Mouse (Mus musculus) retina, embryonic 14.5 days (tissue): ENCODE results near the gene Lect2.

Experiments
- DNase-seq: peaks from one replicate; pipeline ENCODE4 v3.0.0-alpha.2; 2015; ENCODE audit warnings: low spot score

The Lect2 gene

GRCm38 (mm10) chr13:56555957-56556356 is 7.7 kb upstream of the Lect2 start:
- peak; percentile 74 for DNase-seq

GRCm38 (mm10) chr13:56554409-56554808 is 6.1 kb upstream of the Lect2 start:
- DNase-seq, result peak; percentile 80

GRCm38 (mm10) chr13:56553923-56554322 is 5.6 kb upstream of the Lect2 start:
- no peak for DNase-seq

- no peak for DNase-seq
These were observed 3.4 kb upstream of the Lect2 start for GRCm38 (mm10) chr13:56551661-56552060.

- no peak for DNase-seq
These were observed 2.3 kb upstream of the Lect2 start for GRCm38 (mm10) chr13:56550574-56550973.

- DNase-seq, result no peak
These were observed 1.1 kb upstream of the Lect2 start for GRCm38 (mm10) chr13:56549364-56549763.

GRCm38 (mm10) chr13:56544956-56545355 is 3.3 kb downstream of the Lect2 start:
- DNase-seq, result no peak

GRCm38 (mm10) chr13:56543805-56544204 is 4.5 kb downstream of the Lect2 start:
- DNase-seq, result no peak

- DNase-seq, result no peak
These were observed 8.5 kb downstream of the Lect2 start for GRCm38 (mm10) chr13:56539846-56540245.

GRCm38 (mm10) chr13:56537026-56537425 is 11.3 kb downstream of the Lect2 start:
- DNase-seq, result no peak

- no peak for DNase-seq
These were observed 12.7 kb downstream of the Lect2 start for GRCm38 (mm10) chr13:56535570-56535969.

- no peak for DNase-seq
These were observed 13.4 kb downstream of the Lect2 start for GRCm38 (mm10) chr13:56534931-56535330.

- DNase-seq, result no peak
These were observed 18.6 kb downstream of the Lect2 start for GRCm38 (mm10) chr13:56529685-56530084.

GRCm38 (mm10) chr13:56529031-56529430 is 19.3 kb downstream of the Lect2 start:
- no peak for DNase-seq

- no peak for DNase-seq
These were observed 20.0 kb downstream of the Lect2 start for GRCm38 (mm10) chr13:56528281-56528680.

GRCm38 (mm10) chr13:56527846-56528245 is 20.5 kb downstream of the Lect2 start:
- no peak for DNase-seq

GRCm38 (mm10) chr13:56526871-56527270 is 21.4 kb downstream of the Lect2 start:
- no peak for DNase-seq

- no peak for DNase-seq
These were observed 25.5 kb downstream of the Lect2 start for GRCm38 (mm10) chr13:56522821-56523167.

- peak; percentile 93 for DNase-seq
These were observed 26.1 kb downstream of the Lect2 start, which contains the start of gene Fbxl21 for GRCm38 (mm10) chr13:56522081-56522820. Fbxl21 (plus strand) TSS chr13:56522472.

GRCm38 (mm10) chr13:56516816-56517215 is 31.5 kb downstream of the Lect2 start:
- DNase-seq, result peak; percentile 60

GRCm38 (mm10) chr13:56516311-56516710 is 32.0 kb downstream of the Lect2 start:
- peak; percentile 67 for DNase-seq

- peak; percentile 50 for DNase-seq
These were observed 34.7 kb downstream of the Lect2 start for GRCm38 (mm10) chr13:56513595-56513994.

- no peak for DNase-seq
These were observed 38.5 kb downstream of the Lect2 start for GRCm38 (mm10) chr13:56509796-56510195.

GRCm38 (mm10) chr13:56506871-56507496 is 41.3 kb downstream of the Lect2 start:
- no peak for DNase-seq
